Mouse (Mus musculus): ENCODE results near the gene Tfpt. TPM values are rescaled to one million over a fixed set of nuclear protein-coding genes. Genes with fewer than 3 reads are reported as not detected.
"Not testable (repeated sequence)": the region's sequence is repeated elsewhere in the genome, so short reads cannot be mapped to it uniquely, and the experiment has no call there.

Gene Tfpt
- polyA plus RNA-seq, 1 experiment from 2014 or later: 25.2 TPM

DNA sequence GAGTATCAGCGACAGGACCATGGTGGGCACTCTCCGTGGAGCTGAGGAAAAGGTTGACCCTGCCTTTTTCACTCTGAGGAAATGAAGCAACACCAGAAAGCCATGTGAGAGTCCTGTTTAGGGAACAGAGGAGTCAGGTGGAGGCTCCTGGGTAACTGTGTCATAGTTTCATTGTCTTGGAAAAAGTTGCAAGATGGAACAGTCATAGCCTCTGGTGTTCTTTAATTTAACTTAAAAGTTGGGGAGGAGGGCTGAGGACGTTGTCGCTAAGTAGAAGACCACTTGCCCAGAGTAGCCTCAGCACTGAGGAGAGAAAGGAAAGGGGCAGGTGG lies 13.7 kb downstream of the Tfpt start, which contains the start of gene Oscar:
Oscar (minus strand) TSS at position 101 of the 332 bp plus-strand sequence.
- Histone ChIP-seq H3K9ac (no peak within 1 kb of the TSS), H3K27me3 (replicated peaks) (no peaks in the 10 kb centered on the region), H3K4me2 (peak within 1 kb of the TSS; percentile 76), H3K36me3 (0 out of 2 replicates have a peak, but pooled peaks cover 13% of the 10 kb centered on the region), H3K4me1 (no peaks in the 10 kb centered on the region), H3K9me3 (no peaks in the 10 kb centered on the region), H3K27ac (no peak within 1 kb of the TSS), H3K4me3 (replicated peaks) (peak within 1 kb of the TSS; percentile 86)
- no peak for ATAC-seq (ENCODE audit: insufficient read depth, low FRiP score, low read depth)
- 78% methylated on average over 4 of the region's 4 CpGs for WGBS

DNA sequence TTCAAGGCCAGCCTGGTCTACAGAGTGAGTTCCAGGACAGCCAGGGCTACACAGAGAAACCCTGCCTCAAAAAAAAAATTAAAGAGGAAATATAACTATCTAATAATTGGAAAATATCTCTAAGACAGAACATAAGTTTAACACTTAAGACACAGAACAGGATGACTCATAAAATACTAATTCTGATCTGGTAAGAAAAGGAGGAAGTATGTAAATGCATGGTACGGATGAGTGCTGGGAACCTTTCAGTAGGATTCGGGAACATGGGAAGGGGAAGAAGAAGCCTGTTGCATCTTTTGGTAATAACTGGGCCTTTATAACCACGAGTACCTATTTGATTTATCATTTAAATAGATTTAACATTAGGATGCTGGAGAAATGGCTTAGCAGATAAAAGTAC lies 15.7 kb downstream of the Tfpt start:
- no peak overlapping the region for H3K4me3 ChIP-seq (replicated peaks)
- no peak overlapping the region for H3K4me2 ChIP-seq
- no peak for ATAC-seq (ENCODE audit: insufficient read depth, low FRiP score, low read depth)
- H3K27ac ChIP-seq: no peak overlapping the region
- WGBS: 73% methylated on average over 3 of the region's 3 CpGs
- no peaks in the 10 kb centered on the region for H3K4me1 ChIP-seq
- H3K36me3 ChIP-seq: no peaks in the 10 kb centered on the region
- H3K27me3 ChIP-seq (replicated peaks): no peaks in the 10 kb centered on the region
- no peak overlapping the region for H3K9ac ChIP-seq
- H3K9me3 ChIP-seq: no peaks in the 10 kb centered on the region

DNA sequence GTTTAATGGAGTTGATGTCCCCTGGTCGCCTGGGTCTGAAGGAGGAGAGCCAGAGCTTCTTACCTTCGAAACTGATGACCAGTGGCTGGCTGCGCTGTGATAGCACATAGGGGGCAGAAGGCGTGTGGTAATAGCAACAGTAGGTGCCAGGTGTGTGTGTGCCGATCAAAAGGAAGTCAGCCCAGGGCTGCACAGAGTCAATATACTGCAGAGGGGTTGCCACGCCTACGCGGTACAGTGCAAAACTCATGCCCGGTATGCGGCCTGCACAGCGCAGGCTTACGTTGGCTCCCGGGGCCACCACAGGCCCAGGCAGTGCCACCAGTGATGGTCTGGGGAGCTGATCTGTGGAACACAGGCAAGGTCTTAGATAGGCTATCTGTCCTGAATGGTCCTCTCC lies 18.7 kb downstream of the Tfpt start:
- Histone ChIP-seq H3K27ac (no peak overlapping the region), H3K9ac (no peak overlapping the region), H3K36me3 (no peaks in the 10 kb centered on the region), H3K9me3 (no peaks in the 10 kb centered on the region), H3K27me3 (replicated peaks) (no peaks in the 10 kb centered on the region), H3K4me1 (no peaks in the 10 kb centered on the region), H3K4me2 (no peak overlapping the region), H3K4me3 (replicated peaks) (no peak overlapping the region)
- 80% methylated on average over 13 of the region's 13 CpGs for WGBS
- ATAC-seq (ENCODE audit: insufficient read depth, low FRiP score, low read depth): peak; percentile 79

GRCm38 (mm10) chr7:3610437-3610836 lies 19.3 kb downstream of the Tfpt start:
- ATAC-seq (ENCODE audit: insufficient read depth, low FRiP score, low read depth): no peak
- Histone ChIP-seq H3K36me3 (no peaks in the 10 kb centered on the region), H3K27ac (no peak overlapping the region), H3K27me3 (replicated peaks) (no peaks in the 10 kb centered on the region), H3K4me3 (replicated peaks) (no peak overlapping the region), H3K9me3 (no peaks in the 10 kb centered on the region), H3K4me2 (no peak overlapping the region), H3K9ac (no peak overlapping the region), H3K4me1 (no peaks in the 10 kb centered on the region)
- WGBS: 85% methylated on average over 3 of the region's 3 CpGs

DNA sequence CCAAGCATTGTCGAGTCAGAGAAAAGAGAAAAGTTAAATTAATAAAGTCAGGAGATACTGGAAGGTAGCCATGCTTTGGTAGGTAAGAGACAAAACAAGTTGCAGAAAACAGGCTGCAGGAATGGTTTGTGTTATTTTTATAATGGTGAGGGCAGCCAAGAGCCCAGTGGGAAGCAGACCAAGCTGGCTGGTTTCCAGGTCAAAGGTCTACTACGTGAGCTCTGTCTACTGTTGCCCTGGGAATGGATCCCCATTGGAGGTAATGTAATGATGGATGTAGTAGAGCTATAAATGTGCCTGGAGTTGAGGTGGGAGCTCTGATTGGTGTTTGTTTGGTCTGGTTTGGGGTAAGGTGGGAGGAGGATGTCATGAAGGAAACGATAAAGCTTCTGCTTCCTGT lies 20.6 kb downstream of the Tfpt start:
- H3K27me3 ChIP-seq (replicated peaks): no peaks in the 10 kb centered on the region
- H3K4me2 ChIP-seq: no peak overlapping the region
- H3K4me3 ChIP-seq (replicated peaks): no peak overlapping the region
- no peaks in the 10 kb centered on the region for H3K36me3 ChIP-seq
- no peak for ATAC-seq (ENCODE audit: insufficient read depth, low FRiP score, low read depth)
- WGBS: 51% methylated on average over 3 of the region's 3 CpGs
- no peaks in the 10 kb centered on the region for H3K4me1 ChIP-seq
- no peak overlapping the region for H3K27ac ChIP-seq
- no peak overlapping the region for H3K9ac ChIP-seq
- H3K9me3 ChIP-seq: no peaks in the 10 kb centered on the region

GRCm38 (mm10) chr7:3608668-3609067 lies 21.1 kb downstream of the Tfpt start:
- no peak for ATAC-seq (ENCODE audit: insufficient read depth, low FRiP score, low read depth)
- H3K27ac ChIP-seq: no peak overlapping the region

DNA sequence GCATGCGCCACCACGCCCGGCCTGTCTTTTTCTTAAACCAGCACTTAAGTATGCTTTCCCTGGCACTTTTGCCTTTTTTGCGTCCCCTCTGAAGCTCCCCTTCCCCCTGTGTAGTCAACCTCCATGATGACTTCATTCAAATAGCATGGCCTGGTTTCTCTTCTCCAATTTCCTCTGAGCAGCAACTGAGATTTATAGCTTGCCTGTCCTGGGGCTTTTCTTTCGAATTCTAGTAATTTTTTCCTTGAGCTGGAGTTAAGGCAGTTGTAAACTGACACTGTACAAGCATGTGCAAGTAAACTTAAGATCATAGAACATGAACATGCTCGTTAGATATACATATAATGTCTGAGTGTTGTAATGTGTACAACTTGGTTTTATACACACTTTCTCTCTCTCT lies 22.3 kb downstream of the Tfpt start:
- no peak for ATAC-seq (ENCODE audit: insufficient read depth, low FRiP score, low read depth)
- Histone ChIP-seq H3K4me2 (no peak overlapping the region), H3K27me3 (replicated peaks) (no peaks in the 10 kb centered on the region), H3K27ac (no peak overlapping the region), H3K9me3 (no peaks in the 10 kb centered on the region), H3K36me3 (no peaks in the 10 kb centered on the region), H3K4me1 (no peaks in the 10 kb centered on the region), H3K9ac (no peak overlapping the region), H3K4me3 (replicated peaks) (no peak overlapping the region)
- WGBS: 73% methylated on average over 6 of the region's 6 CpGs

More at GRCm38 (mm10) chr7:3608668-3609067, 21.1 kb downstream of the Tfpt start:
- Histone ChIP-seq H3K9me3 (no peaks in the 10 kb centered on the region), H3K27me3 (replicated peaks) (no peaks in the 10 kb centered on the region), H3K4me2 (no peak overlapping the region), H3K4me3 (replicated peaks) (no peak overlapping the region), H3K9ac (no peak overlapping the region), H3K36me3 (no peaks in the 10 kb centered on the region), H3K4me1 (no peaks in the 10 kb centered on the region)
- 96% methylated on average over 3 of the region's 3 CpGs for whole genome bisulfite sequencing

GRCm38 (mm10) chr7:3606798-3607197 lies 22.9 kb downstream of the Tfpt start:
- Histone ChIP-seq H3K36me3 (no peaks in the 10 kb centered on the region), H3K9me3 (no peaks in the 10 kb centered on the region), H3K27me3 (replicated peaks) (no peaks in the 10 kb centered on the region), H3K4me2 (no peak overlapping the region), H3K4me1 (no peaks in the 10 kb centered on the region), H3K9ac (no peak overlapping the region), H3K4me3 (replicated peaks) (no peak overlapping the region), H3K27ac (no peak overlapping the region)
- 21% methylated on average over 2 of the region's 2 CpGs for WGBS
- ATAC-seq (ENCODE audit: insufficient read depth, low FRiP score, low read depth): 0 out of 2 replicates have a peak, but pooled peaks have one; percentile 71

DNA sequence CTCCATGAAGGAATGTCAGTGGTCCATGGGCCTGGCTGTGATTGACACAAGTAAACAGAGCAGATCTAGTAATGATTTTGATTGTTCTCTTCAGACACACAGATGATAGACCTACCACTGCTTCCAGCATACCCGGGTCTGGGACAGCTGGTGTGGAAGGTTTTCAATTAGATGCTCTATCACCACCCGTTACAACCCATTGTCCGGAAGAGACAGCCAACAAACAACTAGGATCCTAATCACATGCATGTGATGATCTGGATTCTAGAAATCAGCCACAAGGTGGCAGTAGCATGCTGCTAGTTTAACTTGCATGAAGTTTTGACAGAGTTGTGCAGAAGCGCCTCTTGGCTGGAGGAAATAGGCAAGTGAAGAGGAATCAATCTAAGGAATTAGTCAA lies 28.6 kb downstream of the Tfpt start:
- H3K9ac ChIP-seq: no peak overlapping the region
- H3K4me1 ChIP-seq: no peaks in the 10 kb centered on the region
- no peaks in the 10 kb centered on the region for H3K36me3 ChIP-seq
- no peak overlapping the region for H3K4me3 ChIP-seq (replicated peaks)
- no peaks in the 10 kb centered on the region for H3K9me3 ChIP-seq
- H3K4me2 ChIP-seq: no peak overlapping the region
- ATAC-seq (ENCODE audit: insufficient read depth, low FRiP score, low read depth): peak; percentile 22; the same call in 1 of the 2 replicates
- 14% methylated on average over 4 of the region's 4 CpGs for WGBS
- H3K27me3 ChIP-seq (replicated peaks): no peaks in the 10 kb centered on the region
- no peak overlapping the region for H3K27ac ChIP-seq

- WGBS: 51% methylated on average over 1 of the region's 1 CpGs
Measured at GRCm38 (mm10) chr7:3597755-3598154, 32.0 kb downstream of the Tfpt start.

DNA sequence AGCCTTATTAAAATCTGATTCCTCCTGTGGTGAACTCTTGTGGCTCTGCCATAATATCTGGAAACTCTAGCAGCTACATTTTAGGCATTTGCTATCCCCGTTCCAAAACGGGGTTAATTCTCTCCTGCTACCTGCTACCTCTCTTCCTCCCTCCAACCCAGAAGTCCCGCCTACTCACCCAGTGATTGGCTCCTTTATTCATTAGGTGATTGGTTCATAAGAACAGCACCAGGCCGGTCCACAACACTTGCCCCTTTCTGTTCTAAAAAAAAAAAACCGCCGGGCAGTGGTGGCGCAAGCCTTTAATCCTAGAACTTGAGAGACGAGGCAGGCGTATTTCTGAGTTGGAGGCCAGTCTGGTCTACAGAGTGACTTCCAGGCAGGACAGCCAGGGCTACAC lies 34.6 kb downstream of the Tfpt start:
- WGBS: 14% methylated on average over 9 of the region's 9 CpGs
- Histone ChIP-seq H3K27me3 (replicated peaks) (no peaks in the 10 kb centered on the region), H3K36me3 (no peaks in the 10 kb centered on the region), H3K4me2 (peak overlapping the region; percentile 19), H3K4me3 (replicated peaks) (peak overlapping the region; percentile 4; the same call in 1 of the 2 replicates), H3K4me1 (no peaks in the 10 kb centered on the region), H3K9me3 (no peaks in the 10 kb centered on the region), H3K9ac (no peak overlapping the region), H3K27ac (peak overlapping the region; percentile 3; the same call in 1 of the 2 replicates)
- peak; percentile 70; the same call in 1 of the 2 replicates for ATAC-seq (ENCODE audit: insufficient read depth, low FRiP score, low read depth)

More at GRCm38 (mm10) chr7:3597755-3598154, 32.0 kb downstream of the Tfpt start:
- H3K27ac ChIP-seq; H3K36me3 ChIP-seq; H3K27me3 ChIP-seq (replicated peaks); H3K9me3 ChIP-seq; H3K4me3 ChIP-seq (replicated peaks); H3K4me2 ChIP-seq; H3K4me1 ChIP-seq; H3K9ac ChIP-seq; ATAC-seq (ENCODE audit: insufficient read depth, low FRiP score, low read depth): not testable (repeated sequence)

DNA sequence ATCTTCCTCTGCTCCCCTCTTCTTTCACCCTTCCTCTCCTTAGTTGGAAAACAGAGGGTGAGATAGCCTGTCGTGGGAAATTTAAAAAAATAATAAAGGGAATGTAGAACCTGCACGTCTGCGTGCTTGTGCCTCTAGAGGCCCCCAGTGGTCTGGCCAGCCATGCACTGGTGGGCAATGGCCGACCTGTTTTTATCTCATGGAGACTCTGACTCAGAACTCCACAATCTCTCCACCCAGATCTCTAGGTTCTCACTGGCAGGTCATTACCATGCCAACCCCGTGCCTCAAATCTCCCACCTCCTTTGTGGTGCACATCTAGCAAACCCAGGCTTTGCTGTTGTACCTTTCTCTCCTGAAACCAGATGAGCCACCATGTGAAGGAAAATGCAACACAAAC lies 35.0 kb downstream of the Tfpt start:
- no peak; the same call in 1 of the 2 replicates for ATAC-seq (ENCODE audit: insufficient read depth, low FRiP score, low read depth)
- peak overlapping the region; percentile 19 for H3K4me2 ChIP-seq

GRCm38 (mm10) chr7:3593855-3594254 lies 35.9 kb downstream of the Tfpt start:
- Histone ChIP-seq H3K27me3 (replicated peaks) (no peaks in the 10 kb centered on the region), H3K4me2 (no peak overlapping the region), H3K27ac (no peak overlapping the region), H3K9me3 (no peaks in the 10 kb centered on the region), H3K36me3 (no peaks in the 10 kb centered on the region), H3K4me1 (no peaks in the 10 kb centered on the region), H3K4me3 (replicated peaks) (no peak overlapping the region), H3K9ac (no peak overlapping the region)
- ATAC-seq (ENCODE audit: insufficient read depth, low FRiP score, low read depth): no peak

More for the DNA sequence above, 35.0 kb downstream of the Tfpt start:
- H3K4me1 ChIP-seq: no peaks in the 10 kb centered on the region
- H3K27me3 ChIP-seq (replicated peaks): no peaks in the 10 kb centered on the region
- peak overlapping the region; percentile 3; the same call in 1 of the 2 replicates for H3K27ac ChIP-seq
- no peak overlapping the region for H3K9ac ChIP-seq
- no peaks in the 10 kb centered on the region for H3K36me3 ChIP-seq
- WGBS: 17% methylated on average over 5 of the region's 5 CpGs
- no peaks in the 10 kb centered on the region for H3K9me3 ChIP-seq
- H3K4me3 ChIP-seq (replicated peaks): peak overlapping the region; percentile 4; the same call in 1 of the 2 replicates
